Mouse (Mus musculus): ENCODE data around the gene BC048671.

BC048671 gene

GRCm38 (mm10) chr6:90300919-90301318, at the start of gene BC048671:
Gene BC048671 (plus strand): TSS chr6:90301219.
- DNase-seq: no peak

- no peak for DNase-seq
Observed at GRCm38 (mm10) chr6:90288265-90288664, 12.8 kb upstream of the BC048671 start.

GRCm38 (mm10) chr6:90306315-90306975, 5.4 kb downstream of the BC048671 start:
- DNase-seq: no peak

GRCm38 (mm10) chr6:90308839-90309778, 8.1 kb downstream of the BC048671 start:
- DNase-seq: no peak

- DNase-seq: no peak
Observed at GRCm38 (mm10) chr6:90315961-90316360, 14.9 kb downstream of the BC048671 start.

GRCm38 (mm10) chr6:90317510-90318258, 16.7 kb downstream of the BC048671 start:
- DNase-seq: no peak

- DNase-seq: no peak
Observed at GRCm38 (mm10) chr6:90319019-90319418, 18.0 kb downstream of the BC048671 start.

GRCm38 (mm10) chr6:90319475-90320191, 18.6 kb downstream of the BC048671 start:
- DNase-seq: no peak

- no peak for DNase-seq
Observed at GRCm38 (mm10) chr6:90320429-90320828, 19.4 kb downstream of the BC048671 start.

- no peak for DNase-seq
Observed at GRCm38 (mm10) chr6:90321811-90322210, 20.8 kb downstream of the BC048671 start.

- no peak for DNase-seq
Observed at GRCm38 (mm10) chr6:90324026-90324425, 23.0 kb downstream of the BC048671 start.

- DNase-seq: no peak
Observed at GRCm38 (mm10) chr6:90324463-90324862, 23.4 kb downstream of the BC048671 start.

- no peak for DNase-seq
Observed at GRCm38 (mm10) chr6:90324991-90325390, 24.0 kb downstream of the BC048671 start, which contains the start of gene Chst13. Gene Chst13 (minus strand): TSS chr6:90325185.

- DNase-seq: no peak
Observed at GRCm38 (mm10) chr6:90327670-90328069, 26.7 kb downstream of the BC048671 start.

- DNase-seq: no peak
Observed at GRCm38 (mm10) chr6:90329953-90330352, 28.9 kb downstream of the BC048671 start.

- no peak for DNase-seq
Observed at GRCm38 (mm10) chr6:90332561-90333425, 31.8 kb downstream of the BC048671 start, which contains the start of gene Uroc1. Gene Uroc1 (plus strand): TSS chr6:90333284.

- no peak for DNase-seq
Observed at GRCm38 (mm10) chr6:90334244-90334643, 33.2 kb downstream of the BC048671 start.

- DNase-seq: no peak
Observed at GRCm38 (mm10) chr6:90342343-90342742, 41.3 kb downstream of the BC048671 start.

- no peak for DNase-seq
Observed at GRCm38 (mm10) chr6:90347183-90347582, 46.2 kb downstream of the BC048671 start.

GRCm38 (mm10) chr6:90348500-90348899, 47.5 kb downstream of the BC048671 start:
- DNase-seq: no peak

- no peak for DNase-seq
Observed at GRCm38 (mm10) chr6:90350011-90350410, 49.0 kb downstream of the BC048671 start.
